Mouse (Mus musculus) MEL (cell line): ENCODE data around the gene Eng.

Source experiments
- CTCF ChIP-seq, 3 experiments: IDR thresholded peaks in 2 of 3; conservative IDR thresholded peaks in 1 of 3; 2 replicates each; pipeline ENCODE4 v1.5.1; 2011 to 2012; ENCODE audit warnings: low read length in 3 of 3, low read depth in 2 of 3, mild to moderate bottlenecking in 2 of 3, improper control_type of control experiment in 1 of 3, inconsistent platforms in 1 of 3, mixed read lengths in 1 of 3, moderate library complexity in 1 of 3; ENCODE audit not compliant: control insufficient read depth in 1 of 3, insufficient read depth in 1 of 3, poor library complexity in 1 of 3, severe bottlenecking in 1 of 3
- EP300 ChIP-seq, 2 experiments: IDR thresholded peaks; 2 replicates each; pipeline ENCODE4 v1.6.1; 2011; ENCODE audit warnings: improper control_type of control experiment in 2 of 2, low read length in 2 of 2, low read depth in 1 of 2, mild to moderate bottlenecking in 1 of 2
- ETS1 ChIP-seq: IDR thresholded peaks from 2 replicates; pipeline ENCODE4 v1.6.1; 2012; ENCODE audit warnings: low read depth, mild to moderate bottlenecking, inconsistent platforms, low read length, improper control_type of control experiment, moderate library complexity
- GATA1 ChIP-seq: IDR thresholded peaks from 2 replicates; pipeline ENCODE4 v1.6.1; 2011; ENCODE audit warnings: low read depth, low read length, improper control_type of control experiment
- JUND ChIP-seq: IDR thresholded peaks from 2 replicates; pipeline ENCODE4 v1.6.1; 2011; ENCODE audit warnings: low read depth, mild to moderate bottlenecking, improper control_type of control experiment, low read length
- MXI1 ChIP-seq: IDR thresholded peaks from 2 replicates; pipeline ENCODE4 v1.6.1; 2011; ENCODE audit warnings: mild to moderate bottlenecking, low read depth, low read length, improper control_type of control experiment
- MYB ChIP-seq: IDR thresholded peaks from 2 replicates; pipeline ENCODE4 v1.6.1; 2011; ENCODE audit warnings: mild to moderate bottlenecking, low read depth, low read length, improper control_type of control experiment
- RAD21 ChIP-seq: IDR thresholded peaks from 2 replicates; pipeline ENCODE4 v1.6.1; 2011; ENCODE audit warnings: mild to moderate bottlenecking, low read depth, low read length, improper control_type of control experiment
- RCOR1 ChIP-seq: IDR thresholded peaks from 2 replicates; pipeline ENCODE4 v1.6.1; 2012; ENCODE audit warnings: low read depth, mild to moderate bottlenecking, inconsistent platforms, low read length, improper control_type of control experiment
- SMC3 ChIP-seq: IDR thresholded peaks from 2 replicates; pipeline ENCODE4 v1.6.1; 2011; ENCODE audit warnings: low read depth, low read length, improper control_type of control experiment
- TAL1 ChIP-seq: IDR thresholded peaks from 2 replicates; pipeline ENCODE4 v1.6.1; 2012; ENCODE audit warnings: mild to moderate bottlenecking, inconsistent platforms, low read length, moderate library complexity, mixed read lengths
- UBTF ChIP-seq: IDR thresholded peaks from 2 replicates; pipeline ENCODE4 v1.6.1; 2012; ENCODE audit warnings: low read depth, mild to moderate bottlenecking, inconsistent platforms, low read length, improper control_type of control experiment, moderate library complexity, borderline replicate concordance; ENCODE audit not compliant: insufficient read depth
- USF2 ChIP-seq, 2 experiments: IDR thresholded peaks; 2 replicates each; pipeline ENCODE4 v1.6.1; 2011 to 2012; ENCODE audit warnings: improper control_type of control experiment in 2 of 2, low read length in 2 of 2, borderline replicate concordance in 1 of 2, inconsistent platforms in 1 of 2, low read depth in 1 of 2, mild to moderate bottlenecking in 1 of 2; ENCODE audit not compliant: insufficient read depth in 1 of 2
- ZC3H11A ChIP-seq: IDR thresholded peaks from 2 replicates; pipeline ENCODE4 v1.6.1; 2012; ENCODE audit warnings: low read depth, mild to moderate bottlenecking, inconsistent platforms, low read length, improper control_type of control experiment

DNA sequence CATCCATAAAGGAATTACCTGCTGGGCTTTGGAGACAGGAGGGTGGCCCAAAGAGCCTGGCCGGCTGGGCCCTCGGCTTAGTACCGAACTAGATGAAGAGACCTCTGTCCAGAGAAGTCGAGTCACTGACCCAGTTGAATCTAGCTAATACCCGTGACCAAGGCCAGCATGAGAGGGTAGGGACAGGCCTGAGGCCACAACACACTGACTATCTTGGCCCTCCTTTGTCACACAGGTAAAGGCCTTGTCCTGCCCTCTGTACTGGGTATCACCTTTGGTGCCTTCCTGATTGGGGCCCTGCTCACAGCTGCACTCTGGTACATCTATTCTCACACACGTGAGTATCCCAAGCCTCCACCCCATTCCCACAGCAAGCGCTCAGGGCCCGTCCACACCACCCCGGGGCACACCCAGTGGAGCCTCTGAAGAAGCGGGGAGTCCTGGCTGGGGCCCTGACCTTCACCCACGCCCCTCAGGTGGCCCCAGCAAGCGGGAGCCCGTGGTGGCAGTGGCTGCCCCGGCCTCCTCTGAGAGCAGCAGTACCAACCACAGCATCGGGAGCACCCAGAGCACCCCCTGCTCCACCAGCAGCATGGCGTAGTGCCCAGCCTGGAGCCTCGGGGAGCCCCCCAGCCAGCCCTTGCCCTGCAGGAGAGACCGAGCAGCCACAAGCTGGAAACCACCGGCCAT, 34.7 kb downstream of the Eng start:
- TF ChIP-seq CTCF (IDR thresholded peaks at IDR 0.05 in 2 of 3, conservative IDR thresholded peaks at IDR 0.05 in 1 of 3; ENCODE audit: control insufficient read depth in 1 of 3, insufficient read depth in 1 of 3, low read depth in 2 of 3, low read length in 3 of 3, poor library complexity in 1 of 3, severe bottlenecking in 1 of 3), result no peak
- no peak for TF ChIP-seq RCOR1
- no peak for TF ChIP-seq SMC3
- no peak for TF ChIP-seq ZC3H11A
- TF ChIP-seq ETS1, result no peak
- no peak for TF ChIP-seq JUND
- no peak for TF ChIP-seq USF2 (IDR thresholded peaks at IDR 0.05; ENCODE audit: borderline replicate concordance in 1 of 2, insufficient read depth in 1 of 2, low read depth in 1 of 2, low read length in 2 of 2)
- TF ChIP-seq MXI1, result no peak
- TF ChIP-seq MYB, result no peak
- no peak for TF ChIP-seq RAD21
- TF ChIP-seq EP300 (IDR thresholded peaks at IDR 0.05; ENCODE audit: low read depth in 1 of 2, low read length in 2 of 2), result no peak
- no peak for TF ChIP-seq GATA1
- TF ChIP-seq UBTF, result no peak
- TF ChIP-seq TAL1, result no peak
